Mouse (Mus musculus) heart, adult 2 months (tissue): Measurements from ENCODE around the gene Gm43064.

Experiments
- EP300 ChIP-seq: fragments of 200-500 bp; IDR thresholded peaks from 2 replicates; pipeline ENCODE4 v1.6.1; 2011; ENCODE audit warnings: low read depth, low read length, control low read depth; ENCODE audit not compliant: insufficient read depth
- POLR2A ChIP-seq: fragments of 200-500 bp; IDR thresholded peaks from 2 replicates; pipeline ENCODE4 v1.6.1; 2011; ENCODE audit warnings: mild to moderate bottlenecking, low read depth, low read length, control low read depth; ENCODE audit not compliant: insufficient read depth

DNA sequence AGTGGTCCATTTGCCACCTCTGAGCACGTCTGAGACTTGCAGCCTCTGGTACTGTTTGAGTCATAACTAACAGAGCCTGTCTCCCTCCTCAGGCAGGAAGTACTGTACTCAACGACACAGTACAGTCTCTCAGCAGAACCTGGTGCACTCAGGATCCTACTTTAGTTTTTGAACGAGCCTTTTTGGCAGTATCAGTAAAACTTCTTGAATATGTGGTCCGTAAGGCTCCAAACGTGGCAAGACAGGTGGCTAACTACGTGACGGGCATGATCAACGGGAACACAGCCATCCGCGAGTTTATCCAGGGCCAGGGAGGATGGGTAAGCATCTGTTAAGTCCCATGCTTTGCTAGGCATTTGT, 26.6 kb downstream of the Gm43064 start:
- TF ChIP-seq POLR2A = no peak
- TF ChIP-seq EP300 = no peak
